Comparison of ENCODE assay signal across 14 mouse cellular contexts in genomic region chr11:32751863-32752594, GRCm38 (mm10).
DNase-seq lines count a peak whose midpoint lies in the region; ATAC-seq and TF ChIP-seq lines count a peak whose summit lies in the region.
"Had no signal": no experiment of that assay in that cellular context is flagged by ENCODE, and none has a peak within 500 bp of the region (broad histone marks: within the 10 kb centered on the region; RNA-seq: fewer than 3 reads in every experiment).

No protein-coding gene starts in this region.

- peak; percentile 45 for ATAC-seq in forebrain, embryonic 15.5 days (replicated peaks)
- ATAC-seq in forebrain, embryonic 12.5 days (ENCODE audit: low FRiP score) = no peak
- ATAC-seq in limb, embryonic 14.5 days (ENCODE audit: low FRiP score, low read depth) = peak; percentile 54; the same call in 1 of the 2 replicates

- H3K4me1 ChIP-seq in forebrain, embryonic 15.5 days = peaks cover 9% of the 10 kb centered on the region
- no peaks in the 10 kb centered on the region for H3K4me1 ChIP-seq in forebrain, embryonic 12.5 days
- peaks cover 13% of the 10 kb centered on the region; the same call in 1 of the 2 replicates for H3K4me1 ChIP-seq in limb, embryonic 14.5 days (ENCODE audit: control insufficient read depth, insufficient read depth, low read length)

- no peak overlapping the region for H3K4me2 ChIP-seq in forebrain, embryonic 15.5 days (replicated peaks)
- H3K4me2 ChIP-seq in forebrain, embryonic 12.5 days = no peak overlapping the region
- H3K4me2 ChIP-seq in limb, embryonic 14.5 days (replicated peaks; ENCODE audit: low read depth, low read length, severe bottlenecking) = no peak overlapping the region
- H3K4me2 ChIP-seq: liver, embryonic 13.5 days had no signal

- DNase-seq in left cerebral cortex, postnatal 25 days (ENCODE audit: low spot score in 2 of 2) = peak; percentile 16 to 52
- DNase-seq in left cerebral cortex, postnatal 36 days (ENCODE audit: low spot score in 2 of 2) = no peak
- peak; percentile 43 for DNase-seq in brain, adult 2 months (ENCODE audit: low read depth, low spot score)
- peak; percentile 24 for DNase-seq in limb, embryonic 14.5 days (ENCODE audit: low spot score)
- no peak for DNase-seq in spleen, postnatal 14 days (ENCODE audit: low spot score in 2 of 2)
- no peak for DNase-seq in kidney, adult 8-10 months
- DNase-seq: adrenal gland, postnatal 14 days; B cell, adult 2 months; heart, postnatal 36 days; kidney, postnatal 25 days; thymus, postnatal 4 days had no signal

- H3K27ac ChIP-seq in forebrain, embryonic 15.5 days (replicated peaks) = peak overlapping the region; percentile 73
- no peak overlapping the region for H3K27ac ChIP-seq in forebrain, embryonic 12.5 days
- no peak overlapping the region; the same call in 1 of the 2 replicates for H3K27ac ChIP-seq in limb, embryonic 14.5 days (replicated peaks; ENCODE audit: low read depth, low read length)
- H3K27ac ChIP-seq: liver, embryonic 13.5 days had no signal

- no peaks in the 10 kb centered on the region for H3K27me3 ChIP-seq in forebrain, embryonic 15.5 days
- no peaks in the 10 kb centered on the region for H3K27me3 ChIP-seq in forebrain, embryonic 12.5 days
- no peaks in the 10 kb centered on the region for H3K27me3 ChIP-seq in limb, embryonic 14.5 days (ENCODE audit: control insufficient read depth, insufficient read depth, low read length)
- H3K27me3 ChIP-seq: liver, embryonic 13.5 days had no signal

- H3K9me3 ChIP-seq in forebrain, embryonic 15.5 days = no peaks in the 10 kb centered on the region
- H3K9me3 ChIP-seq in forebrain, embryonic 12.5 days = no peaks in the 10 kb centered on the region
- no peaks in the 10 kb centered on the region for H3K9me3 ChIP-seq in limb, embryonic 14.5 days (ENCODE audit: control insufficient read depth, low read length)
- H3K9me3 ChIP-seq: liver, embryonic 13.5 days had no signal

- no peak overlapping the region for H3K4me3 ChIP-seq in forebrain, embryonic 15.5 days
- no peak overlapping the region for H3K4me3 ChIP-seq in forebrain, embryonic 12.5 days (replicated peaks)
- no peak overlapping the region for H3K4me3 ChIP-seq in limb, embryonic 14.5 days (replicated peaks; ENCODE audit: low read length)
- H3K4me3 ChIP-seq: liver, embryonic 13.5 days had no signal

- H3K9ac ChIP-seq in forebrain, embryonic 15.5 days (replicated peaks) = no peak overlapping the region
- no peak overlapping the region for H3K9ac ChIP-seq in forebrain, embryonic 12.5 days
- no peak overlapping the region for H3K9ac ChIP-seq in limb, embryonic 14.5 days (ENCODE audit: low read depth, low read length, severe bottlenecking)
- H3K9ac ChIP-seq: liver, embryonic 13.5 days had no signal

- peaks cover 8% of the 10 kb centered on the region; the same call in 1 of the 2 replicates for H3K36me3 ChIP-seq in forebrain, embryonic 15.5 days
- H3K36me3 ChIP-seq in forebrain, embryonic 12.5 days (replicated peaks) = peaks cover 4% of the 10 kb centered on the region
- H3K36me3 ChIP-seq in limb, embryonic 14.5 days (ENCODE audit: control insufficient read depth, insufficient read depth, low read length) = peaks cover 6% of the 10 kb centered on the region; the same call in 1 of the 2 replicates

- 59% methylated on average over 7 of the region's 7 CpGs for WGBS in forebrain, embryonic 15.5 days
- WGBS in forebrain, embryonic 12.5 days = 79% methylated on average over 7 of the region's 7 CpGs
- 42% methylated on average over 7 of the region's 7 CpGs for WGBS in limb, embryonic 14.5 days

- TF ChIP-seq POLR2A in limb, embryonic 14.5 days (IDR thresholded peaks at IDR 0.05; ENCODE audit: borderline replicate concordance, extremely low read depth, insufficient read depth, insufficient read length) = no peak

- intact Hi-C loops in left cerebral cortex, postnatal 25 days (cut with DNase I) = no loop called here
- intact Hi-C loops in left cerebral cortex, postnatal 36 days (cut with DNase I) = no loop called here

Comparison
In these comparisons a context has a peak if more than half of its experiments do, and no peak if none do; other contexts are left out.
1. DNase-seq: peak in left cerebral cortex, postnatal 25 days (2 of 2), brain, adult 2 months (single experiment) and limb, embryonic 14.5 days (single experiment); none in left cerebral cortex, postnatal 36 days (0 of 2), spleen, postnatal 14 days (0 of 2) and kidney, adult 8-10 months (0 of 2).